Mouse (Mus musculus) small intestine, adult 2 months (tissue): ENCODE data around the gene Ascl1. TPM values are rescaled to one million over a fixed set of nuclear protein-coding genes. Genes with fewer than 3 reads are reported as not detected.
A peak's percentile ranks its signal among the peaks of the same experiment; 100 is the strongest.

Experiments used
- H3K27ac ChIP-seq: fragments of 200-500 bp; 2 replicates; pipeline ENCODE4 v1.5.1; 2012; ENCODE audit warnings: low read depth, low read length, control low read depth, inconsistent platforms; ENCODE audit not compliant: insufficient read depth
- H3K27me3 ChIP-seq: fragments of 200-500 bp; 2 replicates; pipeline ENCODE4 v1.6.1; 2012; ENCODE audit warnings: mild to moderate bottlenecking, moderate library complexity, low read length, inconsistent platforms; ENCODE audit not compliant: control insufficient read depth, insufficient read depth
- H3K36me3 ChIP-seq: fragments of 200-500 bp; 2 replicates; pipeline ENCODE4 v1.6.1; 2012; ENCODE audit warnings: mild to moderate bottlenecking, low read length, control low read depth, inconsistent platforms; ENCODE audit not compliant: control insufficient read depth, insufficient read depth
- H3K4me1 ChIP-seq: fragments of 200-500 bp; 2 replicates; pipeline ENCODE4 v1.6.1; 2012; ENCODE audit warnings: low read length, inconsistent platforms, mixed read lengths; ENCODE audit not compliant: control insufficient read depth, insufficient read depth, insufficient read length
- H3K4me3 ChIP-seq: fragments of 200-500 bp; 2 replicates; pipeline ENCODE4 v1.5.1; 2012; ENCODE audit warnings: low read depth, mild to moderate bottlenecking, control low read depth, inconsistent platforms, low read length, moderate library complexity
- CTCF ChIP-seq: fragments of 200-500 bp; IDR thresholded peaks from 2 replicates; pipeline ENCODE4 v1.5.1; 2012; ENCODE audit warnings: low read depth, mild to moderate bottlenecking, control low read depth, inconsistent platforms, low read length, moderate library complexity, mixed read lengths; ENCODE audit not compliant: insufficient replicate concordance, insufficient read length; ENCODE audit errors: extremely low read depth
- POLR2A ChIP-seq: fragments of 200-500 bp; IDR thresholded peaks from 2 replicates; pipeline ENCODE4 v1.6.1; 2012; ENCODE audit warnings: low read depth, mild to moderate bottlenecking, control low read depth, inconsistent platforms, low read length, moderate library complexity
- WGBS: fragments of 180-500 bp; shearing (Covaris S2); methylation state at CpG from one replicate; pipeline ENCODE4 v1.1.7; 2018; 5-methylcytosine and 5-hydroxymethylcytosine counted together
- polyA plus RNA-seq: library from polyadenylated mRNA; depleted of rRNA; stranded (reverse); fragments of >200 nt; gene quantifications from 2 replicates; pipeline ENCODE4 v1.2.3, GENCODE M21; 2012

Ascl1 gene
- polyA plus RNA-seq, 1 experiment = 0.27 TPM

DNA sequence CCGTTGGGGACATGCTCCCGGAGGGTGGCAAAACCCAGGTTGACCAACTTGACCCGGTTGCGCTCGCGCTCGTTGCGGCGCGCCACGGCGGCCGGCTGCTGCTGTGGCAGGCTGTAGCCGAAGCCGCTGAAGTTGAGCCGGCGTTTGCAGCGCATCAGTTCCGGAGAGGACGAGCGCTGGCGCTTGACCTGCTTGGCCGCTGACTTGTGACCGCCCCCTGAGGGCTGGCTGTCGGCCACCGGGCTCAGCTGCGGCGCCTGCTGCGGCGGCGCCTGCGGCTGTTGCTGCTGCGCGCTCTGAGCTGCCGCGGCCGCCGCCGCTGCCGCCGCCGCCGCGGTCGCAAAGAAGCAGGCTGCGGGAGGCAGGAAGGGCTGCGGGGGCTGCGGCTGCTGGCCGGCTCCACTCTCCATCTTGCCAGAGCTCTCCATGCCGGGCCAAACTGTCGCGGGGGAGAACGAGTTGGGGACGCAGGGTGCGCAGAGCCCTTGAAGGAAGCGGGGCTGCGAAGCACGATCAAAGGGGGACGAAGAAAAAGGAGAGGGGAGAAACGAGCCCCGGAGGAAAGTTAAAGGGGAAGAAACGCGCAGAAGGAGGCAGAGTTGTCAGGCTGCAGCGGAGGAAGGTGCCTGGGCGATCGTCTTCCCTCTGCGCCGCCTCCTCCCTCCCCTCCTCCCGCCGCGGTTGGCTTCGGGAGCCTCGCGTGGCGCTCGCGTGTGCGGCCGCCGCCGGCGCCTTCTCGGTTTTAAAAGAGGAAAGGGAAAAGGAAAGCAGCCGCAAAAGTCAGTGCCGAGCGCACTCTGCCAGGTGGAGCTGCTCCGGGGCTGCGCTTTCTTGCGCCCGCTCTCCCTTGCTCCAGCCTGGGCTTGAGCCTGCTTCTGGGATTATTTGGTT is 554 bp downstream of the Ascl1 start:
- H3K27ac ChIP-seq = no peak overlapping the region
- WGBS = 2% methylated on average over 88 of the region's 90 CpGs
- peak overlapping the region; percentile 39 for H3K4me3 ChIP-seq
- no peaks in the 10 kb centered on the region for H3K36me3 ChIP-seq
- H3K27me3 ChIP-seq = peaks cover 20% of the 10 kb centered on the region
- H3K4me1 ChIP-seq = no peaks in the 10 kb centered on the region
- TF ChIP-seq CTCF (no peak), POLR2A (no peak)

DNA sequence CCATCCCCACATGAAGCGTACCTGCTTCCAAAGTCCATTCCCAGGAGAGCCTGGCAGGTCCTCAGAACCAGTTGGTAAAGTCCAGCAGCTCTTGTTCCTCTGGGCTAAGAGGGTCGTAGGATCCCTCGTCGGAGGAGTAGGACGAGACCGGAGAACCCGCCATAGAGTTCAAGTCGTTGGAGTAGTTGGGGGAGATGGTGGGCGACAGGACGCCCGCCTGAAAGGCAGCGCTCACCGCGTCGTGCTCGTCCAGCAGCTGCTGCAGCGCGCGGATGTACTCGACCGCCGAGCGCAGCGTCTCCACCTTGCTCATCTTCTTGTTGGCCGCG is 1.2 kb downstream of the Ascl1 start:
- H3K4me1 ChIP-seq = no peaks in the 10 kb centered on the region
- 2% methylated on average over 26 of the region's 26 CpGs for WGBS
- H3K36me3 ChIP-seq = no peaks in the 10 kb centered on the region
- H3K27ac ChIP-seq = no peak overlapping the region
- peaks cover 20% of the 10 kb centered on the region for H3K27me3 ChIP-seq
- TF ChIP-seq CTCF (no peak), POLR2A (no peak)
- H3K4me3 ChIP-seq = no peak overlapping the region

DNA sequence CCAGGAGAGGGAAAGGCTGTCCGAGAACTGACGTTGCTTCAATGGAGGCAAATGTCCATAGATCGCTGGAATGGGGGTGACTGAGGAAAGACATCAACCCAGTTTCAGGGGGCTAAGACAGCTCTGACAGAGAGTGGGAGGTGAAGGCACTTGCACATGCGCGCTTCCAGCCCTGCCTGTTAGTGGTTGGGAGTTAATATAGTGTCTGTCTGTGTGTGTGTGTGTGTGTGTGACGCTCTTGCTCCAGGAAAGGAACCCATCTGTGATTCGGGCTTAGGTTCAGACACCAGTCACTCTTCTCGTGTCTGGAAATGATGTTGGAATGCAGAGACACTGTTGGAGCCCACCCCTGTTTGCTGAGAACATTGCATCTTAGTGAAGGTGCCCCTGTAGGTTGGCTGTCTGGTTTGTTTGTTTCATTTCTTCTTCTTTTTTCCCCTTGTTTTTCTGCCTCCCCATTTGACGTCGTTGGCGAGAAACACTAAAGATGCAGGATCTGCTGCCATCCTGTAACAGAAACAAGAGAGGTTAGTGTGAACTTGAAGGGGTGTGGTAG is 1.9 kb downstream of the Ascl1 start:
- Histone ChIP-seq H3K27ac (no peak overlapping the region), H3K27me3 (peaks cover 20% of the 10 kb centered on the region), H3K4me1 (no peaks in the 10 kb centered on the region), H3K36me3 (no peaks in the 10 kb centered on the region), H3K4me3 (no peak overlapping the region)
- 8% methylated on average over 11 of the region's 11 CpGs for WGBS
- no peak for TF ChIP-seq POLR2A
- TF ChIP-seq CTCF = no peak

DNA sequence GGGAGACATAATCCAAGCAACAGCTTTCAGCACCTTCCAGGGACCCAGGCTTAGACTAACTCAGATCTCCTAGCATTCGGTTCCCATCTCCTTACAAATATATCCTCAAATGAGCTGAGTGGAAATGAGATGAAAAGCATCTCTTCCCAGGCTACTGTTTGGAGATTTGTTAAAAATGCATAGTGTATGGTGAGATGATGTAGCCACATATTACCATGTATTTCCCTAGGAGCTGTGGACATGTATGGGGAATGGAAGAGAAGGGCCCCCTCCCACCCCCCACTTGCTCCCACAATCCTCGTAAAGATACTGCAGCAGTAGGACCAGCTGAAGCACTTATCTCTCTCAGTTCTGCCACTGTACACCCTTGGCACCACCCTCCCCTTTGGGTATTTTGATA is 3.1 kb downstream of the Ascl1 start:
- TF ChIP-seq POLR2A (no peak), CTCF (no peak)
- no peaks in the 10 kb centered on the region for H3K4me1 ChIP-seq
- H3K36me3 ChIP-seq = no peaks in the 10 kb centered on the region
- WGBS = 12% methylated on average over 2 of the region's 2 CpGs
- H3K27me3 ChIP-seq = peaks cover 22% of the 10 kb centered on the region
- no peak overlapping the region for H3K4me3 ChIP-seq
- no peak overlapping the region for H3K27ac ChIP-seq

DNA sequence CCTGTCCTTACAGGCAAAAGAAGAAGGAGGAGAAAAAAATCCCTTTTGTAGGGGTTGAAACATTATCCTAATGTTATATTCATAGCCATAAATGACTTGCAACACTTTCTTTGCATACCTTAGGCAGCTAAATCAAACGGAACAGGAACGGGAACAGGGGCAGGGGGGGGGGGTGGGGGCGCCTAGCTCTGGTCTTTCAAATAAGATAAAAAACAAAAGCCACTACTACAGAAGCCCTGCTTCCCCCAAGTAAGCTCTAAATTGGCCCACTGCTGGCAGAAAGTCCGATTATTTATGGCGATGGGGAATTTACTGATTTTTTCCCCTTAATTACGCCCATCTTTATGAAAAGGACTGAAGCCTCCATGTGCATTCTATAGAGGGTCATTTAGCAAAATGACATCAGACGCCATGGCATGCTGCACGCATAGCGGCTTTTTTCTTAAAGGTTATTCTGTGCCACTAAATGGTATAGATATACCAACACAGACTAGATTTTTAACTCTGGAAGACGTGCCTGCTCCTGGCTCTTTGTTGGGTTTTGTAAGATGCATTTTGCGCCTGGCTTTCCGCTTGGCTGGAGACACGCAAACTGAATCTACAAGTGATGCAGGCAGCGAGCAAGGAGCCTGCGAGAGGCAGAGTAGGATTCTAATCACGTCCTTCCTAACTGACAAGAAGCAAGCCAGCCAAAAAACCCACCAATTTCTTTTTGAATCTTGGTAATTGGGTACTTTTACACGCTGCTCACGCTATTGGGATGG is 4.0 kb downstream of the Ascl1 start:
- H3K36me3 ChIP-seq = no peaks in the 10 kb centered on the region
- 9% methylated on average over 18 of the region's 18 CpGs for WGBS
- H3K27me3 ChIP-seq = peaks cover 22% of the 10 kb centered on the region
- H3K4me1 ChIP-seq = no peaks in the 10 kb centered on the region
- no peak for TF ChIP-seq CTCF
- TF ChIP-seq POLR2A = no peak
- H3K4me3 ChIP-seq = no peak overlapping the region
- H3K27ac ChIP-seq = no peak overlapping the region

DNA sequence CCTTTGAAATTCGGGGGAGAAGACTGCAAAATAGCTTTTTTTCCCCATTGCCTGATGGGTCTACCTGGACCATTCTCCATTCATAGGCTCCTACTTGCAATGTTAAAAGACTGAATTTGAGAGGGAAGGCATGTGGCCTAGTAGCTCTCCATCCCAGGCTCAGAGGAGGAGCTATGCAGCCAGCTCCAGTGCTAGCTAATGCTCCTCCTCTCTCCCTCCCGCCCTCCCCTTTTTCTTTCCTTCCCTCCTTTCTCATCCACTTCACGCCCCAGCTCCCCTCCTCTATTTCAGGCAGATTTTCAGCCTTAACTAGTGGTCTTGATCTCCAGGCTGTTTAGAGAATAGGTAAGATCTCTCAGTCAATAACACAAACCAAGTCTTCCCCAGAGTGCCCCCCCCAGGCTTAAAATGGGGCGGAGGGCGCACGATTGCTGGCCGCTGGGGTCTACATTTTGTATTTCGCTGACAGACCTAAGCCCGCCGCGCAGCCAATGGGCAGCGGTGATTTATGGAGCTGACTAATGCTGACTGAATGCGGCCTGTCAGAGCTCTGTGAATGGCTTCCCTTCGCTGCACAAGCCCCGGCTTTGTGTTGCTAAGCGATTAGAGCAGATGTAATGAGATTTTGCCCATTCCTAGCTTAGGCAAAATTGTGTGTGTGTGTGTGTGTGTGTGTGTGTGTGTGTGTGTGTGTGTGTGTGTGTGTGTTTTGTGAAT is 4.9 kb downstream of the Ascl1 start:
- Histone ChIP-seq H3K4me3 (no peak overlapping the region), H3K4me1 (no peaks in the 10 kb centered on the region), H3K36me3 (no peaks in the 10 kb centered on the region), H3K27ac (no peak overlapping the region), H3K27me3 (peaks cover 21% of the 10 kb centered on the region)
- TF ChIP-seq POLR2A (no peak), CTCF (no peak)
- WGBS = 4% methylated on average over 16 of the region's 16 CpGs
